Mouse (Mus musculus) ES-Bruce4 (cell line): ENCODE measurements around the gene Crabp2.
"Not testable (repeated sequence)": the region's sequence is repeated elsewhere in the genome, so short reads cannot be mapped to it uniquely, and the experiment has no call there.

ENCODE experiments used
- CTCF ChIP-seq: IDR thresholded peaks from one replicate; pipeline ENCODE4 v1.8.1; 2011; ENCODE audit warnings: low read depth, low read length
- POLR2A ChIP-seq: IDR thresholded peaks from one replicate; pipeline ENCODE4 v1.8.1; 2011; ENCODE audit warnings: low read length; ENCODE audit not compliant: insufficient read depth

- not testable (repeated sequence) for TF ChIP-seq POLR2A, CTCF
Measured at GRCm38 (mm10) chr3:87901959-87902358, 46.5 kb upstream of the Crabp2 start.
